Mouse (Mus musculus): Measurements from ENCODE around the gene Iqsec1.

- 0 out of 2 replicates have a peak, but pooled peaks have one; percentile 12 for TF ChIP-seq CTCF (IDR thresholded peaks at IDR 0.05; ENCODE audit: low read depth)
- no peak for TF ChIP-seq EP300 (IDR thresholded peaks at IDR 0.05; ENCODE audit: low read depth)
Observed at GRCm38 (mm10) chr6:90809960-90810362, 178.5 kb downstream of the Iqsec1 start.

Measured in heart, postnatal 0 days (tissue).